Mouse (Mus musculus): Measurements from ENCODE around the gene Fut4. TPM values are rescaled to one million over a fixed set of nuclear protein-coding genes. Genes with fewer than 3 reads are reported as not detected.

Fut4 gene
- polyA plus RNA-seq, 1 experiment: not detected

- TF ChIP-seq GATA1 (IDR thresholded peaks at IDR 0.05; ENCODE audit: low read length): no peak
These were observed 53.5 kb downstream of the Fut4 start for GRCm38 (mm10) chr9:14698582-14699287.

Other genes with a start within 250 kb of the Fut4 start
- gene Amotl1, start 107.3 kb downstream of the Fut4 start, polyA plus RNA-seq (2012): 2.1 and 3.0 TPM in 2 replicates
- 1.6 and 1.9 TPM in 2 replicates for gene Piwil4, start 11.7 kb downstream of the Fut4 start, polyA plus RNA-seq (2012)
- gene 1700012B09Rik, start 18.6 kb upstream of the Fut4 start, polyA plus RNA-seq (2012): not detected in 2 replicates
- gene Mre11a, start 32.3 kb upstream of the Fut4 start, polyA plus RNA-seq (2012): 10.2 and 12.2 TPM in 2 replicates
- 37.5 and 59.0 TPM in 2 replicates for gene Ankrd49, start 32.5 kb upstream of the Fut4 start, polyA plus RNA-seq (2012)
- gene Gpr83, start 107.8 kb upstream of the Fut4 start, polyA plus RNA-seq (2012): not detected in 2 replicates
- not detected in 2 replicates for gene Izumo1r, start 151.6 kb upstream of the Fut4 start, polyA plus RNA-seq (2012)

All from G1E-ER4 (cell line).